Mouse (Mus musculus) layer of hippocampus, postnatal 14 days (tissue): ENCODE results near the gene Tfap2e. TPM values are rescaled to one million over a fixed set of nuclear protein-coding genes. Genes with fewer than 3 reads are reported as not detected.

Experiments used
- DNase-seq, 2 experiments: peaks; one replicate each; pipeline ENCODE4 v3.0.0; 2021 to 2022; ENCODE audit warnings: low spot score in 2 of 2, mixed read lengths in 1 of 2
- long read RNA-seq, 2 experiments: library from polyadenylated mRNA; stranded (forward); transcript quantifications; one replicate each; pipeline ENCODE4 v2.0.0; 2021
- total RNA-seq, 2 experiments: library from RNA; stranded (reverse); gene quantifications; 2 replicates each; pipeline ENCODE4 v1.2.3; 2021

The Tfap2e gene
- not detected for total RNA-seq
- long read RNA-seq, experiment 1 = 0 reads
- long read RNA-seq, experiment 2 = 0 reads

GRCm38 (mm10) chr4:126736001-126736414 lies at the start of gene Tfap2e:
Gene Tfap2e, minus strand, starts transcription at chr4:126736240.
- no peak for DNase-seq

GRCm38 (mm10) chr4:126782996-126783395 lies 47.0 kb upstream of the Tfap2e start:
- peak; percentile 50 to 83 for DNase-seq

GRCm38 (mm10) chr4:126782512-126782911 lies 46.5 kb upstream of the Tfap2e start:
- DNase-seq = peak in 1 of 2 experiments; percentile 61

- no peak for DNase-seq
Measured at GRCm38 (mm10) chr4:126781871-126782270, 45.8 kb upstream of the Tfap2e start.

- no peak for DNase-seq
Measured at GRCm38 (mm10) chr4:126779826-126780775, 44.1 kb upstream of the Tfap2e start.

- no peak for DNase-seq
Measured at GRCm38 (mm10) chr4:126779148-126779581, 43.1 kb upstream of the Tfap2e start.

GRCm38 (mm10) chr4:126775182-126775581 lies 39.1 kb upstream of the Tfap2e start:
- no peak for DNase-seq

- DNase-seq = no peak
Measured at GRCm38 (mm10) chr4:126773871-126774270, 37.8 kb upstream of the Tfap2e start.

- DNase-seq = no peak
Measured at GRCm38 (mm10) chr4:126770831-126771230, 34.8 kb upstream of the Tfap2e start.

- DNase-seq = no peak
Measured at GRCm38 (mm10) chr4:126769800-126770563, 33.9 kb upstream of the Tfap2e start.

GRCm38 (mm10) chr4:126763483-126763882 lies 27.4 kb upstream of the Tfap2e start:
- no peak for DNase-seq

- no peak for DNase-seq
Measured at GRCm38 (mm10) chr4:126762586-126763359, 26.7 kb upstream of the Tfap2e start.

GRCm38 (mm10) chr4:126759435-126759834 lies 23.4 kb upstream of the Tfap2e start:
- no peak for DNase-seq

- no peak for DNase-seq
Measured at GRCm38 (mm10) chr4:126758299-126758698, 22.3 kb upstream of the Tfap2e start.

- no peak for DNase-seq
Measured at GRCm38 (mm10) chr4:126756766-126757165, 20.7 kb upstream of the Tfap2e start.

GRCm38 (mm10) chr4:126754736-126755374 lies 18.8 kb upstream of the Tfap2e start:
- DNase-seq = no peak

GRCm38 (mm10) chr4:126754231-126754611 lies 18.2 kb upstream of the Tfap2e start:
- no peak for DNase-seq

- peak; percentile 98 to 99 for DNase-seq
Measured at GRCm38 (mm10) chr4:126753268-126754230, 17.5 kb upstream of the Tfap2e start, which contains the start of the genes Ncdn and AU040320. Gene Ncdn, minus strand, starts transcription at chr4:126753438. Gene AU040320, plus strand, starts transcription at chr4:126753544.

GRCm38 (mm10) chr4:126752608-126753141 lies 16.6 kb upstream of the Tfap2e start:
- no peak for DNase-seq
